Mouse (Mus musculus): ENCODE data around the gene Abcc2.

Abcc2 gene

GRCm38 (mm10) chr19:43781980-43782379 lies at the start of gene Abcc2:
Gene Abcc2, plus strand, starts transcription at chr19:43782192.
- in situ Hi-C loops (cut with MboI, MseI) = no loop called here

- in situ Hi-C loops (cut with MboI, MseI) = no loop called here
Measured at GRCm38 (mm10) chr19:43738409-43738808, 43.6 kb upstream of the Abcc2 start.

- in situ Hi-C loops (cut with MboI, MseI) = no loop called here
Measured at GRCm38 (mm10) chr19:43743401-43743800, 38.6 kb upstream of the Abcc2 start.

- in situ Hi-C loops (cut with MboI, MseI) = no loop called here
Measured at GRCm38 (mm10) chr19:43745740-43746139, 36.3 kb upstream of the Abcc2 start.

GRCm38 (mm10) chr19:43747877-43748276 lies 34.1 kb upstream of the Abcc2 start:
- in situ Hi-C loops (cut with MboI, MseI) = no loop called here

GRCm38 (mm10) chr19:43750008-43750407 lies 32.0 kb upstream of the Abcc2 start:
- in situ Hi-C loops (cut with MboI, MseI) = no loop called here

- in situ Hi-C loops (cut with MboI, MseI) = no loop called here
Measured at GRCm38 (mm10) chr19:43752489-43753225, 29.3 kb upstream of the Abcc2 start, which contains the start of the genes Cutc and Cox15. Gene Cutc, plus strand, starts transcription at chr19:43752996. Gene Cox15, minus strand, starts transcription at chr19:43753000.

- in situ Hi-C loops (cut with MboI, MseI) = no loop called here
Measured at GRCm38 (mm10) chr19:43753226-43753835, 28.7 kb upstream of the Abcc2 start.

- in situ Hi-C loops (cut with MboI, MseI) = no loop called here
Measured at GRCm38 (mm10) chr19:43754237-43754636, 27.8 kb upstream of the Abcc2 start.

- in situ Hi-C loops (cut with MboI, MseI) = no loop called here
Measured at GRCm38 (mm10) chr19:43754872-43755271, 27.1 kb upstream of the Abcc2 start.

GRCm38 (mm10) chr19:43760504-43760903 lies 21.5 kb upstream of the Abcc2 start:
- in situ Hi-C loops (cut with MboI, MseI) = no loop called here

GRCm38 (mm10) chr19:43761543-43762256 lies 20.3 kb upstream of the Abcc2 start:
- in situ Hi-C loops (cut with MboI, MseI) = no loop called here

- in situ Hi-C loops (cut with MboI, MseI) = no loop called here
Measured at GRCm38 (mm10) chr19:43762410-43762809, 19.6 kb upstream of the Abcc2 start.

GRCm38 (mm10) chr19:43766451-43766850 lies 15.5 kb upstream of the Abcc2 start:
- in situ Hi-C loops (cut with MboI, MseI) = no loop called here

- in situ Hi-C loops (cut with MboI, MseI) = no loop called here
Measured at GRCm38 (mm10) chr19:43767549-43768322, 14.3 kb upstream of the Abcc2 start.

GRCm38 (mm10) chr19:43769366-43769960 lies 12.5 kb upstream of the Abcc2 start:
- in situ Hi-C loops (cut with MboI, MseI) = no loop called here

GRCm38 (mm10) chr19:43770584-43770983 lies 11.4 kb upstream of the Abcc2 start:
- in situ Hi-C loops (cut with MboI, MseI) = no loop called here

GRCm38 (mm10) chr19:43771499-43771969 lies 10.5 kb upstream of the Abcc2 start:
- in situ Hi-C loops (cut with MboI, MseI) = no loop called here

GRCm38 (mm10) chr19:43772311-43772710 lies 9.7 kb upstream of the Abcc2 start:
- in situ Hi-C loops (cut with MboI, MseI) = no loop called here

GRCm38 (mm10) chr19:43775433-43775832 lies 6.6 kb upstream of the Abcc2 start:
- in situ Hi-C loops (cut with MboI, MseI) = no loop called here

- in situ Hi-C loops (cut with MboI, MseI) = no loop called here
Measured at GRCm38 (mm10) chr19:43776561-43776960, 5.4 kb upstream of the Abcc2 start.
